Mouse (Mus musculus) layer of hippocampus, adult 11-12 months (tissue): ENCODE data around the gene Tmprss11c.
"Not testable (repeated sequence)": the region's sequence is repeated elsewhere in the genome, so short reads cannot be mapped to it uniquely, and the experiment has no call there.

Experiments used
- DNase-seq: peaks from one replicate; pipeline ENCODE4 v3.0.0; 2022; ENCODE audit warnings: low spot score

Gene Tmprss11c

DNA sequence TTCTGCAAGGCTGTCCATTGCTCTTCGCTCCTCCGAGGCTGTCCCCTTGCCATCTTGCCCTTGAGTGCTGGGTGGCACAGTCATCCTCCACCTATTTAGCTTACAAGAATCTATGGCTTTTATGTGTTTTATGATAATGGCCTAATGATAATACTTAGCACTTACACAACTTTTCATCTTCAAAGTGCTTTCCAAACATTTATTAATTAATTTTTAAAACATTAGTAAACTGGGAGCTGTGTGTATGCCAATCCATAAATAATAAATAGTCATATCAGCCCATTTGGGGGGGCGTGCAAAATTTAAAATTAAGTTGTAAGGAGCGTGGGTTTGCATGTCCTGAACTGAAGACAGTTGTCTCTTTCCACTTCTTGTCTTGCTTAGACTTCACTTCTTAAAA, at the start of gene Tmprss11c:
Gene Tmprss11c, minus strand, starts transcription at position 101 of the 400 bp plus-strand sequence.
- DNase-seq, result no peak

DNA sequence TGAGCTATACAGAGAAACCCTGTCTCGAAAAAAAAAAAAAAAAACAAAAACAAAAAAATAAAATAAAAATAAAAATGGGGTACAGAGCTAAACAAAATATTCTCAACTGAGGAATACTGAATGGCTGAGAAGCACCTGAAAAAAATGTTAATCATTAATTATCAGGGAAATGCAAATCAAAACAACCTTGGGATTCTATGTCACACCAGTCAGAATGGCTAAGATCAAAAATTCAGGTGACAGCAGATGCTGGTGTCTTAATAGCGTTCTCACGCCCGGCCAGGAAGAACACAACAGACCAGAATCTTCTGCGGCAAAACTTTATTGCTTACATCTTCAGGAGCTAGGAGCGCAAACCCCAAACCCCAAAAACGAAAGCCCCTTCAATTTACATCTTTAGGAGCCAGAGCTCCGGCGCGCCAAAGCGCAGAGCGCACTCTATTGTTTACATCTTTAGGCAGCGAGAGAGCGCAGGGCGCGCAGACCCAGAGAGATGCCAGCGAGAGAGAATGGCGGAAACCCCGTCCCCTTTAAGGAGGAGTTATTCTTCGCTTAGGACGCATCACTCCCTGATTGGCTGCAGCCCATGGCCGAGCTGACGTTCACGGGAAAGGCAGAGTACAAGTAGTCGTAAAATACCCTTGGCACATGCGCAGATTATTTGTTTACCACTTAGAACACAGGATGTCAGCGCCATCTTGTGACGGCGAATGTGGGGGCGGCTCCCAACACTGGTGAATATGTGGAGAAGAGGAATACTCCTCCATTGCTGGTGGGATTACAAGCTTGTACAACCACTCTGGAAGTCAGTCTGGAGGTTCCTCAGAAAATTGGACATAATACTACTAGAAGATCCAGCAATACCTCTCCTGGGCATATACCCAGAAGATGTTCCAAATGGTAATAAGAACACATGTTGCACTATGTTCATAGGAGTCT, 29.2 kb upstream of the Tmprss11c start:
- not testable (repeated sequence) for DNase-seq

DNA sequence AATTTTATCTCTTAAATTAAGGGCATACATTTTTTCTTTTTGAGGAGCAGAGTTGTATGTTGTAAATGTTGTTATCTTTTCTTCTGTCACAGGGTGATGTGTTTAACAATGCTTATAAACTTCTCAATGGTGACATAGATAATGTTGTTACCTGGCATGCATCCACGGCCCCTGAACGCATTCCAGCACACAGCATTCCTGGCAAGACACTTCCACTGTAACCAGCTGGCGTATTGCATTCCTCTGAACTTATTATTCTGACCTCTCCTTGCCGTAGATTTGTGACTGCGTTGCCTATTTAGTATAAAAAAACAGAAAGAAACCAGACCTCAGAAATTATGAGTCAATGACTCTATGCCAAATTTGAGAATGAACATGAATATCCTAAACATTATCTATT, 17.0 kb upstream of the Tmprss11c start:
- DNase-seq, result no peak

DNA sequence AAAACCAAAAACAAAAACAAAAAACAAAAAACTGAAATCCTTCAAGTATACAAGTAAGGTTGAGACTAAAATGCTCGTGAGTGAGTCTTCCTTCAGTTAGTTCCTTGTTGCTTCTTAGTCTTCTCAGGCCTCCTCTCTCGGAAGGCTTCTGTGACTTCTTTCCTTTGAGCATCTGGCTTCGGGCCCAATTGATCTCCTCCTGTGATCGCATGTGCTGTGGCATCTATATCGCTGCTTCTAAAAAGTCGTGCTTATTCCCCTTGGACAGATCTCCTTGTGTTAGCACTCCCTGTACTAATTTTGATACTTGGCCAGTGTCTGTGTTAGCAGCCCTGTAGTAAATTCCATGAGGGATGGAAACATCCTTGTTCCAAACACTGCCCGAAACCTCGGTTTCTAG, 14.8 kb upstream of the Tmprss11c start:
- DNase-seq, result no peak

DNA sequence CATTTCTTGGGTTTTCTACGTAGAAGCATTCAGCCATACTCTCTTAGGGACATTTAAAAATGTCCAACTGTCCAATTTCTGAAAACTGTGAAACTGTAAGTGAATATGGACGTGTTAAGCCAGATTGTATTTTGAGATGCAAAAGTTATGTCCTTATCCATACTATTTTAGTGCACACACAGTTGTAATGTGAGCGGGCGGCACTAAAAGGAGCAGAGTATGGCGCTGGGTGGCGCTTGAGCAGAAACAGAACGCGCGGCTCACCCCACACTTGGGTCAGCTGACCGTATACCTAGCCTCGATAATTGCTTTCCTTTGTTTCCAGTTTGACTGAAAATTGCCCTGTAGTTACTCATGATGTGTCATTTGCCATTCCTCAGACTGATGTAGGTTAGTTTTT, 42.5 kb downstream of the Tmprss11c start:
- no peak for DNase-seq

DNA sequence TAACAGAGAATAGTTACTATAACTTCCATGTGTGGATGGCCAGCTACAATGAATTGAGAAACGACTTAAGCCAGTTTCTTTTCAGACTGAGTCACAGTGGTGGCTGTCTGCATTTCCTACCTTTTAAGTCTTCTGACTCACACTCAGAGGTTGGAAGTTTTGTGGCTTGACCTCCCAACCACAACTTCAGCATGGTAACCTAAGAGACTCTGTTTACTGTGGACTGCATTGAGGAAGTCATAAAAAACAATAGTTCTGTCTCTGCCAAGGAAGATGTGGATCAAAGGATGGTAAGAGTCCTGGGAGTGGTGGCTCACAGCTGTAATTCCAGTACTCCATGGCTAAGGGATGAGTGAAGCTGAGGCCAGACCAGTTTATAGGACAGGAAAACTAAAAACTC, 44.2 kb downstream of the Tmprss11c start:
- DNase-seq, result no peak

DNA sequence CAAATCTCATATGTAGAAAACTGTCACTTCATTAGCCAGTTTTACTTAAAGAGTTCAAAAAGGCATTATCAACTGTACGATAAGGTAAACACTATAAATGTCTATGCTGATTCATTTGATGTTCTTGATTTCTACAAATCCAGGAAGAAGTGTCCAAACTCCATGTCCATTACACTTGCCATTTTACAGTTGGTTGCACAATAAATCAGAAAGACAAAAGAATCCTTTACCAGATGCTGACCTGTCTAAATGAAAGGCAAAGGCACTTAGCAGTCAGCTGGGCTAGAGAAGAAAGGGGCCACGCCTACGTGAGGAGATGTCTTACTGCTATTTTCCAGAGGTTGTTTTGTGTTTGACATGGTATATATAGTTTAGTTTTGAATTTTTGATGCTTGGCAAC, 44.8 kb downstream of the Tmprss11c start:
- no peak for DNase-seq

DNA sequence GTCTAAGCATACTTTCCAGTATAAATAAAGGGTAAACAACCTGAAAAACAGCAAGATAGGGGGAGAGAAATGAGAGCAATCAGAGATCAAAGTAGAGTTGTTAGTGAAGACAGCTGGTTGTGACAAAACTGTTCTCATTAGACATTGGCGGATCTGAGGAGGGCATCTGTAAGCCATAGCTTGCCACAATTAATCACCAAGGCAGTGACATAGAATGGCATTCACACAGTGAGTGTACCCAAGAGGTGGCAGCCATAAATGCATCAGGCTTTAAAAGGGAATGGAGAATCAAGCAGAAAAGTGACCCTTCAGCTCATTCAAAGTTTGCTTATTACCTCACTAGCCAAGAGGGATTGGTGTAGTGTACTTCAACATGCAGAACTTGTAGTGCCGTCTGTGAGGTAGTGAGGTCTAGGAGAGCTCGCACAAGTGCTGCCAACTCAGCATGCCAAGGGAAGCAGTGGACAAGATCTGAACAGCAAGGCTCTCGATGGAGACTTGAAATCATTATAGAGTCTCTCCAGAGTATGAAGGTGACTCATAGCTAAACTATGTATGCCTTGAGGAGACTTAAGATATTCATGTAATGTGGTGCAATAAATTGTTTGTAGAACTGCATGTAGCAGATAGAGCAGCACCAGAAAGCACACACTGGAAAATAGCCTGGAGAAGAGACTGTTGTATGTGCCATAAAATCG, 61.8 kb downstream of the Tmprss11c start:
- DNase-seq, result no peak

DNA sequence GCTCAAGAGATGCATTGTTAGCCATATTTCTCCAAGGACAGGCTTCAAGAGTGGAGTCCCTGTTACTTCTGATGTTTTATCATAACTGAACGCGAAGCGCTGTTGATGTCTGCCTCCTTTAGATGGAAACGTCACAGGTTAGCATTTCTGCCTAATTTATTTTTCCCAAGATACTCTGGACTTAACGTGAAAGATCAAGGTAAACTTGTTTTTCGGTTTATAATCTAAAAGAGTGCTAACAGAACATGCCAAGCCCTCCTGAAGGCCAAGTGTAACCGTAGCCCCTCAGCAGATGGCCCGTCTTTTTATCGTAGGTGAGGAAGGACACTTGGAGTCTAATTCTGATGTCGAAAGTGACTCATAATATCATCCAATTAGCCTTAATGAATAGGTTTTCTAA, 91.3 kb downstream of the Tmprss11c start, which contains the start of gene Gnrhr:
Gene Gnrhr, minus strand, starts transcription at position 101 of the 400 bp plus-strand sequence.
- DNase-seq, result no peak

DNA sequence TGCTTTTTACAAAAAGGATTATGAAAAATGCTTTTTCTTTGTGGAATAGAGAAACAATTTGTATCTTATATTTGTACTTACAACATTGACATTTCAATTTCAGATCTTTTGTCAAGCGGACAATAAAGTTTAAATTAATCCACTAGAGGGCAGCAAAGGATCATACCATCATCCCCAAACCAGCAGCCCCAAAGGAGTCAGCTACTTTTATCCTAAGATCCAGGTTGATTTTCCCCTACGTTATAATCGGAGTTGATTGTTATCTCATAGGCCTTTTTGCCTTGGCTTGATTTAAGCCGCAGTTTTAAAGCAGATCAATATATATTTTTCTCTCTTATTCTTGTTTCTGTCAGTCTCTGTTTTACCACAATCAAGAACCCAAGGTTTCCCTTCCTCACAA, 97.8 kb downstream of the Tmprss11c start:
- DNase-seq, result no peak

DNA sequence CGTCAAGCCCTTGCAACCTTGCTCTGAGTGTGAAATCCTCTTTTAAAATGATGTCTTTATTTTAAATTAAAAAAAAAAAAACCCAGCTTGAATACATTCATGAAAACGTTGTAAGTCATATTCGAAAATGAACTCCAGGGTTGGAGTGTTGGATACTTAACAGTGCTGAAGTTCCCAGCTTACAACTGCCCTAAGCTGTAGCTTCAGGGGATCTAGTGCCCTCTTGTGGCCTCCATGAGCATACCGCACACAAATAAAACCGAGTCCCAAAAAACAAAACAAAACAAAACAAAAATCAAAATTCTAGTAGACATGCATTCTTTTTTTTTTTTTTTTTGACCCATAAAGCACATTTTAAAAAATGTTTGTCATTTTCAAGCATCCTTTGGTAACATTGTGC, 98.3 kb downstream of the Tmprss11c start:
- no peak for DNase-seq

DNA sequence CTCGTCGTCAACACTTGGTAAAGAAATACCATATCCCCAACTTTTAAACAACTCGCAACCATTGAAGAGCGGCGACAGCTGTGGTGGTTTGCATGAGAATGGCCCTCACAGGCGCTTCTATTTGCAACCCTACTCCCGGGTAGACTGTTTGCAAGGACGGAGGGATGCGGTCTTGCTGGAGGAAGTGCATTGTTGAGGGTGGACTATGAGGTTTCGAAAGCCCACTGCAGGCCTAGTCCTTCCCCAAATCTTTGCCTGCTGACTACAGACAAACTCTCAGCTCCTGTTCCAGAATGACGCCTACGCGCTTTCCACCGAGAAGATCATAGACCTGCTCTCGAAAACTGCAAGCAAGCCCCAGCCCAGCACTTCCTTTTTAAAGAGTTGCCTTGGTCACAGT, 98.8 kb downstream of the Tmprss11c start:
- no peak for DNase-seq

DNA sequence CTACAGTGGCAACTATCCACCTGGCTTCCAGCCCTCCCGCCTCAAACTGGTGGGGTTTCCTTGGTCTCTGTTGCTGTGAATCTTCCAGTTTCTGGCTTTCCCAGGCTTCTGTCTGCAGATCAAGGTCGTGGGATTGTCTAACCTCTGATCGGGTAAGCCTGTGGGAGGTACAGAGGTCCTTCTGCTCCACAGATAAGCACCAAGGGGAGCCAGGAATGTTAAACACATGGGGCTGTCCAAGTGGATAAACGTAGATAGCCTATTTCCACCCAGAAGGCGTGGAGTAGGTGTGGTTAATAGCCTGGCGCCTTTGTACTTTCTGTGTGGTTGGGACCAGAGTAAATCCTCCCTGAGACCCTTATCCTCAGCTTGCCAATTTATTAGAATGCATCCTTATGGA, 101.7 kb downstream of the Tmprss11c start:
- no peak for DNase-seq
